ENCODE assay signal across 9 mouse cellular contexts in the genomic region with DNA sequence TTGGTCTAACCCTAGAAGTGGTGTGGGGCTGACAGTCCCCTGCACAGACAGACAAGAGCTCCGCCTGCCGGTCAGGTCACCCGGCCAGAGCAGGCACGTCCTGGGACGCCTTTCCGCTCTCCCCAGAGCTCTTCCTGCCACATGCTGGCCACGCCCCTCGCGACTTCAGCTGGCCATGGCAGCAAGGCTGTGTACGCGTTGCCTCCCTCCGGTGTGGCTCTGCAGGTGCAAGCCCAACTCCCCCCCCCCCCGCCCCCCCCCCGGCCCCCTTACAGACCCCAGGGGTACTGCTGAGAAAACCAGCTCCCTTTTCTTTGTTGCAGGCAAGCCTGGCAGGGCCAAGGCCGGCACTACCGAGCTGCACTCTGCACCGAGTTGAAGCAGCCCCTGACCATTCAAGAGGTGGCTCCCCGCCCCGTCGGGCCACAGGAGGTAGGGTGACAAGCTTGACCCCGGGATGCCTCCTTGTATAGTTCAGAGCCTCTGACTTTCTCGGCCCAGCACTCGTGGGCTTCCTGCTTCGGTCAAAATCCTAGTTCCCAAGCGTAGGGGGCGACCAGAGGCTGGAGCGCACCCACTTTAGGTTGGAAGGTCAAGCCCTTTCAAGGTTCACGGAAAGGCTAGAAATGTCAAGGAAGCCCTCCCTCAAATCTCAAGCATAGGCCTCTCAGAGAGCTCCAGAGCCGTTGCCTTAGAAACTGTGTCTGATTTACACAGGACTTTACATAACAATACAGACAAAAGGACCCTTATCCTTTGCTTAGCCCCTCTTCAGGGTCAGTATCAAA. TPM values are rescaled to one million over a fixed set of nuclear protein-coding genes. Genes with fewer than 3 reads are reported as not detected.
A peak's percentile ranks its signal among the peaks of the same experiment; 100 is the strongest.
DNase-seq lines count a peak whose midpoint lies in the region; ATAC-seq and TF ChIP-seq lines count a peak whose summit lies in the region.
"Had no signal": no experiment of that assay in that cellular context is flagged by ENCODE, and none has a peak within 500 bp of the region (broad histone marks: within the 10 kb centered on the region; RNA-seq: fewer than 3 reads in every experiment).

Gene Cryzl2, plus strand, starts transcription at position 157 of the 788 bp plus-strand sequence.

- H3K9ac ChIP-seq in liver, embryonic 13.5 days = peak within 1 kb of the TSS; percentile 47
- H3K9ac ChIP-seq in stomach, postnatal 0 days (ENCODE audit: low read length) = peak within 1 kb of the TSS; percentile 53

- no peak for DNase-seq in frontal cortex, postnatal 14 days (ENCODE audit: low spot score in 2 of 2)
- peak; percentile 52 to 77 for DNase-seq in gastrocnemius, postnatal 36 days
- peak; percentile 50 for DNase-seq in induced T-regulatory cell, adult 2 months (ENCODE audit: low read depth)
- peak; percentile 76 for DNase-seq in liver, embryonic 13.5 days
- DNase-seq in stomach, postnatal 0 days (ENCODE audit: low spot score) = peak; percentile 90

- no peaks in the 10 kb centered on the region for H3K27me3 ChIP-seq in liver, embryonic 13.5 days
- H3K27me3 ChIP-seq in stomach, postnatal 0 days (ENCODE audit: control insufficient read depth, insufficient read depth, low read length) = no peaks in the 10 kb centered on the region

- H3K4me1 ChIP-seq in cortical plate, adult 2 months (ENCODE audit: control insufficient read depth, insufficient read depth, low read length) = peaks cover 2% of the 10 kb centered on the region; the same call in 1 of the 2 replicates
- H3K4me1 ChIP-seq in liver, embryonic 13.5 days (replicated peaks) = peaks cover 12% of the 10 kb centered on the region
- H3K4me1 ChIP-seq in stomach, postnatal 0 days (replicated peaks; ENCODE audit: control insufficient read depth, insufficient read depth) = no peaks in the 10 kb centered on the region

- no peak for TF ChIP-seq POLR2A in cortical plate, adult 2 months (IDR thresholded peaks at IDR 0.05; ENCODE audit: extremely low read depth, insufficient read depth, low read length)

- intact Hi-C loops in gastrocnemius, postnatal 36 days (cut with DNase I) = no loop called here

- H3K36me3 ChIP-seq in liver, embryonic 13.5 days = no peaks in the 10 kb centered on the region
- H3K36me3 ChIP-seq in stomach, postnatal 0 days (ENCODE audit: control insufficient read depth, insufficient read depth, low read length) = no peaks in the 10 kb centered on the region

- H3K4me2 ChIP-seq in liver, embryonic 13.5 days = peak within 1 kb of the TSS; percentile 69
- H3K4me2 ChIP-seq in stomach, postnatal 0 days (replicated peaks; ENCODE audit: low read depth) = peak within 1 kb of the TSS; percentile 60

- H3K9me3 ChIP-seq in liver, embryonic 13.5 days (replicated peaks) = no peaks in the 10 kb centered on the region
- no peaks in the 10 kb centered on the region for H3K9me3 ChIP-seq in stomach, postnatal 0 days (ENCODE audit: control insufficient read depth, low read length)

- 12% methylated on average over 27 of the region's 29 CpGs for WGBS in liver, embryonic 13.5 days (ENCODE audit: insufficient replicate concordance)
- WGBS in stomach, postnatal 0 days = 16% methylated on average over 29 of the region's 29 CpGs

- TF ChIP-seq CTCF in cortical plate, adult 2 months (IDR thresholded peaks at IDR 0.05; ENCODE audit: extremely low read depth, insufficient read depth, low read length) = peak; percentile 45
- peak; percentile 88 for TF ChIP-seq CTCF in stomach, postnatal 0 days (IDR thresholded peaks at IDR 0.05; ENCODE audit: low read depth)

- no peak within 1 kb of the TSS for H3K27ac ChIP-seq in cortical plate, adult 2 months (ENCODE audit: insufficient read depth, low read length)
- no peak within 1 kb of the TSS for H3K27ac ChIP-seq in liver, embryonic 13.5 days
- peak within 1 kb of the TSS; percentile 40; the same call in 1 of the 2 replicates for H3K27ac ChIP-seq in stomach, postnatal 0 days (replicated peaks)

- TF ChIP-seq EP300 in stomach, postnatal 0 days (optimal IDR thresholded peaks at IDR 0.05) = no peak

- ATAC-seq in frontal cortex, adult (ENCODE audit: low TSS enrichment) = peak; percentile 76
- peak; percentile 92 for ATAC-seq in liver, embryonic 13.5 days (ENCODE audit: low read depth)
- peak; percentile 89 for ATAC-seq in monocyte, adult 5-6 weeks (replicated peaks; ENCODE audit: insufficient number of reproducible peaks, low FRiP score, low TSS enrichment, poor library complexity, severe bottlenecking)
- peak; percentile 94 for ATAC-seq in stomach, postnatal 0 days (ENCODE audit: low FRiP score, low TSS enrichment)

- H3K4me3 ChIP-seq in cortical plate, adult 2 months (ENCODE audit: insufficient read depth, low read length) = no peak within 1 kb of the TSS
- peak within 1 kb of the TSS; percentile 55 for H3K4me3 ChIP-seq in liver, embryonic 13.5 days (replicated peaks)
- H3K4me3 ChIP-seq in stomach, postnatal 0 days (ENCODE audit: low read depth, low read length) = peak within 1 kb of the TSS; percentile 29
- H3K4me3 ChIP-seq: myocyte had no signal

RNA-seq across cellular contexts. Expression of gene Cryzl2, which starts in this region (rescaled TPM):
- polyA plus RNA-seq in cortical plate, adult 2 months (2012; rRNA removed) = 11.7 and 13.8 TPM in 2 replicates
- under 1 TPM; 0.20 to 0.57 TPM for total RNA-seq in gastrocnemius, postnatal 36 days (2021)
- polyA plus RNA-seq in liver, embryonic 13.5 days (2015; fragmentation: Nextera tagmentation; extraction: Ambion mirVana) = 6.6 and 7.0 TPM in 2 replicates
- 1.4 to 6.2 TPM (median 2.8 TPM) in 3 replicates for total RNA-seq in monocyte, adult 5-6 weeks (2017)
- 14.8 and 16.4 TPM in 2 replicates for polyA plus RNA-seq in stomach, postnatal 0 days (2015; fragmentation: Nextera tagmentation; extraction: Ambion mirVana)

Comparison
In these comparisons a context has a peak if more than half of its experiments do, and no peak if none do; other contexts are left out.
1. Peak in DNase-seq in gastrocnemius, postnatal 36 days; RNA of the gene not detected or under 1 TPM.
2. DNase-seq: peak in induced T-regulatory cell, adult 2 months (single experiment), liver, embryonic 13.5 days (single experiment) and stomach, postnatal 0 days (single experiment); none in frontal cortex, postnatal 14 days (0 of 2).
3. Peak in every context shown above with its lines, with median percentiles within 50 percentile points of each other: ATAC-seq.